In the genomic region with DNA sequence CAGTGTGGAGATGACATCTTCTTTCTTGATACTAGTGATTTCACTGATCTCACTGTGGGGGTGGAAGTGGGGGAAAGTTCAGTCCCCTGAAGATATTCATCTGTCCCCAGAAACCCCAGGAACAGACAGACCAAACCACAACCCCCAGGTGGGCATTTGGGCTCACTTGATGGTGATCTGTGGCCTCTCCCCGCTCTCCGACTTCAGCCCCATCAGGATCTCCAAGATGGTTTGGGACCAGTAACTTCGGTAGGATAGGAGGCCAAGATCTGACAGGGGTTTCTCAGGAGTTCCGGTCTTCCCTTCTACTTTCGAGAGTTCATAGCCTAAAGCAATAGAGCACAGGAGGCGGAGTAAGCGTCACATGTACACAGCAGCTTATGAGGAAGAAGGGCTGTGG, we compare ENCODE assay signal across 14 mouse cellular contexts. TPM values are rescaled to one million over a fixed set of nuclear protein-coding genes. Genes with fewer than 3 reads are reported as not detected.
A peak's percentile ranks its signal among the peaks of the same experiment; 100 is the strongest.
DNase-seq lines count a peak whose midpoint lies in the region; ATAC-seq and TF ChIP-seq lines count a peak whose summit lies in the region.
"Had no signal": no experiment of that assay in that cellular context is flagged by ENCODE, and none has a peak within 500 bp of the region (broad histone marks: within the 10 kb centered on the region; RNA-seq: fewer than 3 reads in every experiment).

No protein-coding gene starts in this region.

- H3K79me2 ChIP-seq in heart, adult 2 months (replicated peaks; ENCODE audit: control insufficient read depth, insufficient read depth, low read length), result no peaks in the 10 kb centered on the region
- H3K79me2 ChIP-seq in myocyte (ENCODE audit: control insufficient read depth, insufficient read depth), result no peaks in the 10 kb centered on the region

- no peak for TF ChIP-seq EP300 in heart, adult 2 months (IDR thresholded peaks at IDR 0.05; ENCODE audit: insufficient read depth, low read depth, low read length)

- H3K27ac ChIP-seq in heart, embryonic 10.5 days, result no peak overlapping the region
- no peak overlapping the region for H3K27ac ChIP-seq in heart, adult 2 months
- H3K27ac ChIP-seq in midbrain, embryonic 13.5 days, result no peak overlapping the region
- H3K27ac ChIP-seq in midbrain, embryonic 16.5 days (ENCODE audit: low read length), result no peak overlapping the region
- H3K27ac ChIP-seq in limb, embryonic 10.5 days, result no peak overlapping the region
- H3K27ac ChIP-seq: kidney, postnatal 0 days had no signal

- no peak overlapping the region for H3K9ac ChIP-seq in heart, adult 2 months (ENCODE audit: low read depth, low read length)
- H3K9ac ChIP-seq in midbrain, embryonic 13.5 days (replicated peaks), result peak overlapping the region; percentile 19; the same call in 1 of the 2 replicates
- H3K9ac ChIP-seq in midbrain, embryonic 16.5 days (ENCODE audit: low read depth, low read length), result no peak overlapping the region

- 0 out of 2 replicates have a peak overlapping the region, but pooled peaks have one; percentile 3 for H3K4me3 ChIP-seq in heart, embryonic 10.5 days
- no peak overlapping the region for H3K4me3 ChIP-seq in heart, adult 2 months
- 0 out of 2 replicates have a peak overlapping the region, but pooled peaks have one; percentile 83 for H3K4me3 ChIP-seq in midbrain, embryonic 13.5 days (replicated peaks)
- H3K4me3 ChIP-seq in midbrain, embryonic 16.5 days (ENCODE audit: low read depth, low read length), result no peak overlapping the region
- H3K4me3 ChIP-seq in limb, embryonic 10.5 days, result peak overlapping the region; percentile 88; the same call in 1 of the 2 replicates
- peak overlapping the region; percentile 60 for H3K4me3 ChIP-seq in myocyte

- intact Hi-C loops in heart, adult 2 months (cut with DNase I), result no loop called here

- no peak for TF ChIP-seq CTCF in heart, adult 2 months (IDR thresholded peaks at IDR 0.05)

- H3K9me3 ChIP-seq in heart, embryonic 10.5 days, result no peaks in the 10 kb centered on the region
- H3K9me3 ChIP-seq in midbrain, embryonic 13.5 days, result no peaks in the 10 kb centered on the region
- H3K9me3 ChIP-seq in midbrain, embryonic 16.5 days (replicated peaks; ENCODE audit: control insufficient read depth, low read length, poor library complexity, severe bottlenecking), result no peaks in the 10 kb centered on the region
- H3K9me3 ChIP-seq in limb, embryonic 10.5 days (replicated peaks), result no peaks in the 10 kb centered on the region

- peaks cover 61% of the 10 kb centered on the region for H3K36me3 ChIP-seq in heart, embryonic 10.5 days
- no peaks in the 10 kb centered on the region for H3K36me3 ChIP-seq in heart, adult 2 months (ENCODE audit: control insufficient read depth, insufficient read depth, low read length)
- peaks cover 57% of the 10 kb centered on the region for H3K36me3 ChIP-seq in midbrain, embryonic 13.5 days
- peaks cover 43% of the 10 kb centered on the region for H3K36me3 ChIP-seq in midbrain, embryonic 16.5 days (ENCODE audit: control insufficient read depth, insufficient read depth, low read length)
- peaks cover 63% of the 10 kb centered on the region for H3K36me3 ChIP-seq in limb, embryonic 10.5 days
- H3K36me3 ChIP-seq in myocyte (ENCODE audit: control insufficient read depth, insufficient read depth), result peaks cover 31% of the 10 kb centered on the region

- 0 out of 2 replicates have a peak overlapping the region, but pooled peaks have one; percentile 92 for H3K4me2 ChIP-seq in midbrain, embryonic 13.5 days (replicated peaks)
- H3K4me2 ChIP-seq in midbrain, embryonic 16.5 days (ENCODE audit: low read length), result no peak overlapping the region
- H3K4me2 ChIP-seq in myocyte (ENCODE audit: low read depth), result no peak overlapping the region

- no peak for TF ChIP-seq POLR2A in heart, adult 2 months (IDR thresholded peaks at IDR 0.05; ENCODE audit: insufficient read depth, low read depth, low read length)
- no peak for TF ChIP-seq POLR2A in myocyte (IDR thresholded peaks at IDR 0.05; ENCODE audit: insufficient read length, low read depth)

- peaks cover 23% of the 10 kb centered on the region for H3K4me1 ChIP-seq in heart, embryonic 10.5 days
- H3K4me1 ChIP-seq in heart, adult 2 months (ENCODE audit: control insufficient read depth, insufficient read depth, low read length), result peaks cover 5% of the 10 kb centered on the region
- peaks cover 34% of the 10 kb centered on the region for H3K4me1 ChIP-seq in midbrain, embryonic 13.5 days (replicated peaks)
- peaks cover 25% of the 10 kb centered on the region for H3K4me1 ChIP-seq in midbrain, embryonic 16.5 days (ENCODE audit: control insufficient read depth, insufficient read depth, low read length)
- H3K4me1 ChIP-seq in limb, embryonic 10.5 days, result peaks cover 23% of the 10 kb centered on the region

- no peaks in the 10 kb centered on the region for H3K27me3 ChIP-seq in heart, embryonic 10.5 days (ENCODE audit: insufficient read depth, poor library complexity, severe bottlenecking)
- H3K27me3 ChIP-seq in heart, adult 2 months (ENCODE audit: control insufficient read depth, insufficient read depth, low read length), result no peaks in the 10 kb centered on the region
- H3K27me3 ChIP-seq in midbrain, embryonic 13.5 days, result no peaks in the 10 kb centered on the region
- H3K27me3 ChIP-seq in midbrain, embryonic 16.5 days (ENCODE audit: control insufficient read depth, insufficient read depth, low read depth, low read length), result no peaks in the 10 kb centered on the region
- H3K27me3 ChIP-seq in limb, embryonic 10.5 days (ENCODE audit: low read depth, poor library complexity, severe bottlenecking), result no peaks in the 10 kb centered on the region
- no peaks in the 10 kb centered on the region for H3K27me3 ChIP-seq in myocyte (ENCODE audit: control insufficient read depth, insufficient read depth, insufficient read length)

- no peak overlapping the region for H3ac ChIP-seq in myocyte (ENCODE audit: control insufficient read depth, insufficient read length)

- no peak for ATAC-seq in midbrain, embryonic 13.5 days
- no peak for ATAC-seq in midbrain, embryonic 16.5 days
- ATAC-seq: CD4-positive, CD25-positive, alpha-beta regulatory T cell, adult 4 months had no signal

- 91% methylated on average over 7 of the region's 7 CpGs for WGBS in heart, embryonic 10.5 days
- 87% methylated on average over 7 of the region's 7 CpGs for WGBS in heart, adult 2 months
- WGBS in midbrain, embryonic 13.5 days, result 96% methylated on average over 7 of the region's 7 CpGs
- WGBS in midbrain, embryonic 16.5 days, result 92% methylated on average over 7 of the region's 7 CpGs
- 90% methylated on average over 7 of the region's 7 CpGs for WGBS in limb, embryonic 10.5 days

- DNase-seq in heart, embryonic 10.5 days (ENCODE audit: low spot score), result no peak
- no peak for DNase-seq in heart, adult 2 months
- DNase-seq in limb, embryonic 10.5 days (ENCODE audit: low spot score), result no peak
- no peak for DNase-seq in kidney, postnatal 14 days
- DNase-seq: cerebellum, adult 9-11 months; embryo, embryonic 11 days had no signal

TF ChIP-seq in myocyte, 11 proteins besides CTCF, POLR2A, EP300 and RAD21 (continues in another document):
- TF ChIP-seq E2F4 (IDR thresholded peaks at IDR 0.05; ENCODE audit: insufficient read depth), result no peak

RNA-seq across cellular contexts. Expression of gene Rnaseh2c, which starts 2.0 kb away (rescaled TPM):
- polyA plus RNA-seq in heart, embryonic 10.5 days (2016; fragmentation: Nextera tagmentation; extraction: Ambion mirVana), result 113 and 142 TPM in 2 replicates
- total RNA-seq in heart, adult 2 months (2021), result 10 to 100 TPM; 50.2 to 58.6 TPM
- polyA plus RNA-seq in heart, adult 2 months (2012; rRNA removed), result 18.7 and 37.1 TPM in 2 replicates
- 91.3 and 98.9 TPM in 2 replicates for polyA plus RNA-seq in midbrain, embryonic 13.5 days (2015; fragmentation: Nextera tagmentation; extraction: Ambion mirVana)
- polyA plus RNA-seq in midbrain, embryonic 16.5 days (2015; fragmentation: Nextera tagmentation; extraction: Ambion mirVana), result 55.5 and 58.4 TPM in 2 replicates
- polyA plus RNA-seq in limb, embryonic 10.5 days (2016; fragmentation: Nextera tagmentation; extraction: Ambion mirVana), result 197 and 205 TPM in 2 replicates
- 31.9 TPM for polyA plus RNA-seq in myocyte (2012; fragmentation: generic; extraction: Trizol)

RNA-seq across cellular contexts. Expression of gene Kat5, which starts 6.4 kb away (rescaled TPM):
- polyA plus RNA-seq in heart, embryonic 10.5 days (2016; fragmentation: Nextera tagmentation; extraction: Ambion mirVana), result 33.2 and 35.4 TPM in 2 replicates
- 10 to 100 TPM; 27.0 to 27.5 TPM for total RNA-seq in heart, adult 2 months (2021)
- polyA plus RNA-seq in heart, adult 2 months (2012; rRNA removed), result 36.1 and 56.9 TPM in 2 replicates
- 82.3 and 89.3 TPM in 2 replicates for polyA plus RNA-seq in midbrain, embryonic 13.5 days (2015; fragmentation: Nextera tagmentation; extraction: Ambion mirVana)
- polyA plus RNA-seq in midbrain, embryonic 16.5 days (2015; fragmentation: Nextera tagmentation; extraction: Ambion mirVana), result 82.0 and 83.1 TPM in 2 replicates
- 51.5 and 59.3 TPM in 2 replicates for polyA plus RNA-seq in limb, embryonic 10.5 days (2016; fragmentation: Nextera tagmentation; extraction: Ambion mirVana)
- polyA plus RNA-seq in myocyte (2012; fragmentation: generic; extraction: Trizol), result 37.1 TPM

RNA-seq across cellular contexts. Expression of gene Rela, which starts 33.6 kb away (rescaled TPM):
- 36.8 and 38.1 TPM in 2 replicates for polyA plus RNA-seq in heart, embryonic 10.5 days (2016; fragmentation: Nextera tagmentation; extraction: Ambion mirVana)
- 10 to 100 TPM; 26.8 to 32.5 TPM for total RNA-seq in heart, adult 2 months (2021)
- 39.8 and 57.2 TPM in 2 replicates for polyA plus RNA-seq in heart, adult 2 months (2012; rRNA removed)
- polyA plus RNA-seq in midbrain, embryonic 13.5 days (2015; fragmentation: Nextera tagmentation; extraction: Ambion mirVana), result 30.9 and 35.4 TPM in 2 replicates
- polyA plus RNA-seq in midbrain, embryonic 16.5 days (2015; fragmentation: Nextera tagmentation; extraction: Ambion mirVana), result 30.6 and 37.7 TPM in 2 replicates
- 31.5 and 39.6 TPM in 2 replicates for polyA plus RNA-seq in limb, embryonic 10.5 days (2016; fragmentation: Nextera tagmentation; extraction: Ambion mirVana)
- 58.0 TPM for polyA plus RNA-seq in myocyte (2012; fragmentation: generic; extraction: Trizol)

RNA-seq across cellular contexts. Expression of gene Ap5b1, which starts 35.8 kb away (rescaled TPM):
- polyA plus RNA-seq in heart, embryonic 10.5 days (2016; fragmentation: Nextera tagmentation; extraction: Ambion mirVana), result 2.2 and 2.7 TPM in 2 replicates
- total RNA-seq in heart, adult 2 months (2021), result 1 to 10 TPM; 3.0 to 3.3 TPM
- 3.0 and 3.1 TPM in 2 replicates for polyA plus RNA-seq in heart, adult 2 months (2012; rRNA removed)
- polyA plus RNA-seq in midbrain, embryonic 13.5 days (2015; fragmentation: Nextera tagmentation; extraction: Ambion mirVana), result 2.0 and 2.3 TPM in 2 replicates
- 1.9 and 2.3 TPM in 2 replicates for polyA plus RNA-seq in midbrain, embryonic 16.5 days (2015; fragmentation: Nextera tagmentation; extraction: Ambion mirVana)
- polyA plus RNA-seq in limb, embryonic 10.5 days (2016; fragmentation: Nextera tagmentation; extraction: Ambion mirVana), result 1.2 and 1.4 TPM in 2 replicates
- polyA plus RNA-seq in myocyte (2012; fragmentation: generic; extraction: Trizol), result 3.2 TPM

RNA-seq across cellular contexts. Expression of gene Ovol1, which starts 43.2 kb away (rescaled TPM):
- polyA plus RNA-seq in heart, embryonic 10.5 days (2016; fragmentation: Nextera tagmentation; extraction: Ambion mirVana), result 0.35 TPM in 1 of 2 replicates, not detected in the other
- total RNA-seq in heart, adult 2 months (2021), result not detected
- 0.04 TPM in 1 of 2 replicates, not detected in the other for polyA plus RNA-seq in heart, adult 2 months (2012; rRNA removed)
- polyA plus RNA-seq in midbrain, embryonic 13.5 days (2015; fragmentation: Nextera tagmentation; extraction: Ambion mirVana), result 0.14 TPM in 1 of 2 replicates, not detected in the other
- 0.11 TPM in 1 of 2 replicates, not detected in the other for polyA plus RNA-seq in midbrain, embryonic 16.5 days (2015; fragmentation: Nextera tagmentation; extraction: Ambion mirVana)
- 0.74 and 0.86 TPM in 2 replicates for polyA plus RNA-seq in limb, embryonic 10.5 days (2016; fragmentation: Nextera tagmentation; extraction: Ambion mirVana)
- polyA plus RNA-seq in myocyte (2012; fragmentation: generic; extraction: Trizol), result not detected
- total RNA-seq: gastrocnemius, adult 8-10 months; left cerebral cortex, postnatal 25 days; megakaryocyte-erythroid progenitor cell, adult 5-6 weeks had no signal
- polyA plus RNA-seq: CD4-positive, CD25-positive, alpha-beta regulatory T cell, adult 4 months had no signal

Comparison
In these comparisons a context has a peak if more than half of its experiments do, and no peak if none do; other contexts are left out.
1. H3K4me3 ChIP-seq: peak in heart, embryonic 10.5 days (single experiment), midbrain, embryonic 13.5 days (single experiment), limb, embryonic 10.5 days (single experiment) and myocyte (single experiment); none in heart, adult 2 months (single experiment) and midbrain, embryonic 16.5 days (single experiment).